Mouse (Mus musculus) hematopoietic stem cell, adult 5-6 weeks (primary cell): Measurements from ENCODE around the gene Haghl. TPM values are rescaled to one million over a fixed set of nuclear protein-coding genes. Genes with fewer than 3 reads are reported as not detected.

Experiments
- ATAC-seq, 2 experiments: fragments of 125-278 bp in 1 of 2; replicated peaks in 1 of 2; 2 replicates each; pipeline ENCODE4 v1.8.0; 2016 to 2017; ENCODE audit warnings: inconsistent platforms in 2 of 2, mild to moderate bottlenecking in 2 of 2, moderate number of reproducible peaks in 2 of 2, low read depth in 1 of 2, moderate TSS enrichment in 1 of 2; ENCODE audit not compliant: low FRiP score in 2 of 2, poor library complexity in 2 of 2, severe bottlenecking in 2 of 2, insufficient read depth in 1 of 2, low TSS enrichment in 1 of 2
- total RNA-seq: library from RNA; stranded (forward); fragments of 172-1452, 232-1000 nt; gene quantifications from 2 replicates; pipeline ENCODE4 v1.2.3, GENCODE M21; 2017

Gene Haghl
- total RNA-seq, 1 experiment from 2014 or later, result 18.6 TPM

DNA sequence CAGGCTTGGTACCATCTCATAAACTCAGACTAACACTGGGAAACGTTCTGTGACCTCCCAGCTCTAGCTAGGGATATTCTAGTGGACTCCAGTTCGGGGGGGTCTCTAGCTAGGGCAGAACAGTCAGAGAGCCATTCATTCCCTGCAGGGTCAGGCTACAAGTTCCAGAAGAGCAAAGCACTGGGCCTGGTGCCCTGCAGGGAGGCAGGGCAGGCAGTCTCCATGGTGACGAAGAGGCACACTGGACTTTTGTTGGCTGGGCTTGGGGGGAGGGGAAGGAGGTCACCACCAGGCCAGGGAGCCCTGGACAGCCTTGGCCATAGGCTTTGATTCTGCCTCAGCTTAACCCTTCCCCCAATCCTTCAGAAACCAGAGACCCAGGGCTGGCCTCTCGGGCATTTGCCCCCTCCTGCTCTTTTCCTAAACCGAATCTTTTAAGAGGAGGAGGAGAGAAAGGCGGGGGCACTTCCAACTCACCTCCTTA is 10.2 kb upstream of the Haghl start, which contains the start of gene AC134908.4:
Gene AC134908.4 (minus strand): TSS at position 51 of the 484 bp plus-strand sequence.
- no peak for ATAC-seq

DNA sequence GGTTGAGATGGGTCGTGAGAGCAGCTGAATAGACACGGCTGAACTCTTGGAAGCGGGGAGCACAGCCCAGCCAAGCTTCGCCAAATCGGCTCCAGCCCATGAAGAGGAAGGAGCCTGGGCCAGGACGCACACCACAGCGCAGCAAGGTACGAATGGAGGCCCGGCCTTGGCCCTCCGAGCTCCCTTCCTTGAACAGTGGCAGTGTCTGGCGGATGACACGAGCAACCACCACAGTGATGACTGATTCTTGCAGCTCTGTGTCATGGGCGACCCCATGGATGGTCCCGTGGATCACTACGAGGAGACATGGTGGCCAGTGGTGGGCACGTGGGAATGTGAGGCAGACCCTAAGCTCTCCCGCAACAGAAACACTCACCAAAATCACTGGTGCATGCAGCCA is 9.5 kb upstream of the Haghl start:
- no peak for ATAC-seq

DNA sequence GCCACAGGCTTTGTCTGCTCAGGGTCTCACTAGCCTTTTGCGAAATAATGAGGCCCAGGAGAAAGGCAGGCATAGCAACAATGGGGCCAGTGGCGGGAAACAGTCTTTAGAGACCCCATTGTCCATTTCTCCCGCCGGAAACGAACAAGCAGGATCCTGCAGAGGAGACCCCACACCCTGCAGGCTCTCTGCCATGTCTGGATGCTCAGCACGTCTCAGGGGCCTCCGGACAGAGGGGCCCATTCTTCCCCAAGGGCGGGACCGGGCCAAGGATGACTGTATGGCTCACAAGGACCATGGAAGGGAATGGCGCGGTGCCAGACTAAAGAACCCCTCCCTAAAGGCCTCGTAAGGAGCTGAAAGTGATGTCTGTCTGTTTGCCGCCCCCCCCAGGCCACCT is 8.7 kb upstream of the Haghl start:
- ATAC-seq, result no peak

DNA sequence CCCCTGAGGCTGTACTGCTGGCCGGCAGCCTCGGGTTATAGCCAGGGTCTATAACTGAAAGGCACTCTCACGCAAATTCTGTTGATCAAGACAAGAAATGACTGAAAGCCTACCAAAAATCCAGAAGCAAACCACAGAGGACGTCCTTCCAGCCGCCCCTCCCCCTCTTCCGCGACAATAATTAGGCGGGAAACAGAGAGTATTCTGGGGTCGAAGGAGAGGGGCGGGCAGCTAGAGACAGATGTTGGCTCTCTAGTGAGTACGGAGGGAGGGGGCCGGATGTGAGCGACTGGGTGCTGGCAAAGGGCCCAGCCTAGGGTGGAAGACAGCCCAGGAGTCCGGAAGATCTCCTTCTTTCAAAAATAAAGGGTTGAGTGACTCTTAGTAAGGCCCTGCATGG is 7.1 kb upstream of the Haghl start, which contains the start of gene Fam173a:
Gene Fam173a (minus strand): TSS at position 287 of the 400 bp plus-strand sequence.
- peak; percentile 36 to 62 for ATAC-seq

DNA sequence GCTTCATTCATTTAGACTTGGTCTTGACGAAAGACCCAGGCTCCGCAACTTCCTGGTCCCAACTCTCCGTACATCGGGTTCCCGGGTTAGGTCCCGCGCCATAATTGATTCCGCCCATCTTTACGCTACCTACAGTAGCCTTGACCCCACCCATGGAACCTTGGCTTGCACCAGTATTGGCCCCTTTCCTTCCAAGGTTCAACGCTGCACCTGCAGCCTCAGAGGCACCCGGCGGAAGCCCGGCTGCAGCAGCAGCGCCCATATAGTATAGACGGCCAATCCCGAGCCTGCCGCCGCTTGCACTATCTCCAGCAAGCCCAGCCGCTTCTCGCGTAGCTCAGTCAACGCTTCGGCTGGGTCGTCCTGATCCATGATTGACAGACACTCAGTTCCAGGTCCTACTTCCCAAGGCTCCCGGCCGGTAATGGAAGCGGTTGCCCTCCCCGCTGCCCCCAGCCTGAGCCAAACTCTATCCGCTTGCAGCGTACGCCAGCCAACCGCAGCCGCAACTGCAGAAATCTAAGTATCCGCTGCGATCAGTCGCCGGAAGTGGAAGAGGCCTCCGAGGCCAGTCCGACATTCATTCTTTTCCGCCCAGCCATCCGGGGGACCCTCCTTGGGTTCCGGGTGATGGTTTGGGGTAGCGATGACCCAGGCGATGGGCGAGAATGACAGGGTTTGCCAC is 6.5 kb upstream of the Haghl start:
- peak; percentile 42 to 68 for ATAC-seq

DNA sequence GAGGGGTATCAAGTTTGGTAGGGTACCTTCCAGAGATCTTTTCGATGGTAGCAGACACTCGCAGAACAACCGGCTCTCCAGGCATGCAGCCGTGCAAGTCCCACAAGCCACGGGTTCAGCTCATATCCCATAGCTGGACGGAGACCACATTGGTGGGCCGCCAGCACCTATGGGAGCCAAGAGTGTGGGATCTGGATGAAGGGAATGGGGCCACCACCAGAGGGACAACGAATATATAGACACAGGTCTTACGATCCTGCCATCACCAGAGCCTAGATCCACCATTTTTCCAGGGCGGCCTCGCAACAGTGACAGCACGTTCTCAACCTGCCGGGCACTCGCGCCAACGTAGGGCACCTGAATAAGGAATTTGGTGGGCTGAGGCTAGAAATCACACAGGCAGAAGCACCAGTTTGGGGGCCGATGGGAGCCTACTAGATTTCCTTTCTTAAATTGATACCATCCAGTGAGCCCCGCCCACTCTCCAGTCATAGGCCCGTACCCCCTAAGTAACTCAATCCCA is 5.9 kb upstream of the Haghl start:
- ATAC-seq, result no peak

DNA sequence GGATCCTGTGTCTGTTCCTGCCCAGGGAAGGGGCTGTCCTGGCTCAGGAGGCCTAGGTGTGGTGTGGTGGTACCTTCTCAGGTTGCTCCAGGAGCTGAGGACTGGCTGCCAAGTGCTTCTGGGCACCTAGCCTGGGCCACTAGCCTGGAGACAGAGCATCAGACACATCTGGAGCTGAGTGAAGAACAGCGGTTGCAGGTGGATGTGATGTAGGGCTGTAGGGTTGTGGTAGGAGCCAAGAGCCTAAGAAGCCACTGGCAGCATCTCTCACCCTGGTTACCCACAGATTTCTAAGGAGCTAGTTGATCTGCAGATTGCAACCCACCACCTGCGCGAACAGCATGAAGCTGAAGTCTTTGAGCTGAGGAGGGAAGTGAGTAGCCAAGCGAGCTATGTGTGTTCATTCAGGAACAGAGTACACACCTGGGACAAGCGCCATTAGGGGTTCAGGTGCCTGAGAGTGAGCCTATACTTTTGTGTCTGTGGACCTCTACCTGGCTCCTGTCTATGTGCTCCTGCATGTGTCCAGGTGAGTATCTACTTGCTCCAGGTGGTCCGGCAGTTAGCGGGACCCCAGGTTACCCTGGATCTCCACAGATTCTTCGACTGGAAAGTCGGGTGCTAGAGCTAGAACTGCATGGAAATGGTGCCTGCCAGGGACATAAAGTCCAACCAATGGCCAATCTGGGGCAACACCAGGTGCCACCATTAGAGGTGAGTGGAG is 1.5 kb upstream of the Haghl start:
- ATAC-seq, result no peak

DNA sequence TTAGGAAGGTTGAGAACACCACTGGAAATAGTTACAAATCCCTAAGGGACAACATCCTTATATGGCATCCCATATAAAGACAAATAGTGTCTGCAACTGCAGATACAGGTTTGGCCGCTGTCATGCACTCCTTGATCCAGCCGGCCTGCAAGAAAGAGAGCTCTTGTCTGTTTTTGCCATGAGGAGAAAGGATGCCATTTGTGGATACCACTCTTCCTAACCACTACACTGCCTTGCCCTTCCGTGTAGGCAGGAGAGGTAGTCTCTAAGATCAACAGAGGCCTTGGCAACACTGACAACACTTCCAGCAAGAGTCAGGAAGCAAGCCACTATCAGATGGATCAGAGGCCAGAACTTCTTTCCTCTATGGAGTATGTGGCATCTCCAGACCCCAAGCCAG is 807 bp upstream of the Haghl start, which contains the start of gene Ccdc78:
Gene Ccdc78 (plus strand): TSS at position 301 of the 400 bp plus-strand sequence.
- no peak for ATAC-seq

DNA sequence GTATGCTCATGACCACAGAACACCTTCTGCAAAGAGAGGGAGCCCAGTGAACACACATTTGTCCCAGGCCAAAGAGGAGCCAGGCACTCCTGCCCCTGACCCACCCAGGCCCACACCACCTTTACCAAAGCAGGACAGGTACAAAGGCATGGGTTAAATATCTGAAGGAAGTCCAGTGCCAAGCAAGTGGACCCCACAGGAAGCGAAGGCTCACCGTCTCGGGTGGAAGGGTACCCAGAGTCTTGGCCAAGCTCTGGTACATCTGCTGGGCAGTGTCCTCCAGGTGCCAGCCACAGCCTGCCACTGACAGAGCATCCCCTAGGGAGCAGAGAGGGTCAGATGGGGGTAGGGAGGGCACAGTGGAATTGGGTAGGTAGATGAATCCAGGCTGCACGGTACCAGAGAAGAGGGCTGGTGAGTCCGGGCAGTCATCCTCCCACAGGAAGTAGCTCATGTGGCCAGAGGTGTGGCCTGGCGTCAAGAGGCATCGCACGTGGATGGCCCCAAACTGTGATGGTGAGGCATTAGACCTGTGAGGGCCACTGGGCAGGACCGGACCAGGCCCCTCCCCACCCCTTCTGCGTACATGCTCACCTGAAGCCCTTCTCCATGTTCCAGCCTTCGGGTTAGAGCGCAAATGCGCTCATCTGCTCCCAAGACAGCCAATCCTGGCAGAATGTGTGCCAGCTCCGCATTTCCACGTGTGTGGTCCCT is 1.5 kb downstream of the Haghl start:
- ATAC-seq, result no peak

DNA sequence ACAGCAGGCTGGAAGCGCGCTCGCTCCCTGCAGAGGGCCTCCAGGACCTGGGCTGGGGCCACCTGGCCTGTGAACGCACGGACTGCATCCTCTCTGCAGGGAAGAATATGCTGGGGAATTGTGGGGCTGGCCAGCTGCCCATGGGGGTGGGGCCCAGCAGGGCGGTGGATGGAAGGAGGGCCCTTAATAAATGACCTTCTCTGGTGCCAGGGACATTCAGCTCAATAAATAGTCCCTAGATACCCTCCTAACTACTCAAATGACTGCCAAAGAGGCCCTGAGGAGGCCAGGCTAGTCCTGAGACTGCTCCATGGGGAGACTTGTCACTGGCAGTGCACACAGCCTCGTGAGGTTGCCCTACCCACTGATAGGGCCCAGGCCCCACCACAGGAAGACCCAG is 2.4 kb downstream of the Haghl start:
- ATAC-seq, result no peak

DNA sequence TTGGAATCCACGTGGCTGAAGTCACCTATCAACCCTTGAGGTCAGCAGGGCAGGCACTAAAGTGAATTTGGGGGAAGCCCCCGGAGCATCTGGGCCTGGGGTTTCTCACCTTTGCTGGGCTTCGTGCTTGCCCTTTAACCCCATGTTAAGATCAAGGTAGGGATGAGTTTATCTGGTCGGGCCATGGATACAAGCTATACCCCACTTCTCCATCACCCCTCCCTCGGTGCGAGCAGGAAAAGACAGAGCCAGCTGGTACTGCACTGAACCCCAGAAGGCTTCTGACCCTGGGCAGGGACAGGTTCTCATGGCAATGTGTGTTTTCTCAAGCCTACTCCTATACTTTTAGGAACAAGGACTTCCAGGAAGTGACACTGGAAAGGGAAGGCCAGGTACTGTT is 4.1 kb downstream of the Haghl start:
- no peak for ATAC-seq

DNA sequence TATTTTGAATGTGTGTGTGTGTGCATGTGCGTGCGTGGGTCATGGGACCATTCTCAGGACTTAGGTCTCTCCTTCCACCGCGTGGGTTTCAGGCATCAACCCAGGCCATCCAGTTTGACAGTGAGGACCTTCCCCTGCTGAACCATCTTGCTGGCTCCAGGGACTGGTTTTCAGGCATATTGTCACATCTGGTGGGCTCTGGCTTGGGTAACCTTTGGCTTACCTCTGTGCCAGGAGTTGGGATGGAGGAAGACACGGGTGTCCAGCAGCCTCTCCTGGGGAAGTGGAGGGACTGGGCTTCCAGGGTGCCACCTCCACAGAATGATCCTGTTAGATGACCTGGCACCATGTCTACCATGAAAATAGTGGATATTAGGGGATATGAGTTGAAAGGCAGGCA is 7.5 kb downstream of the Haghl start:
- no peak for ATAC-seq

DNA sequence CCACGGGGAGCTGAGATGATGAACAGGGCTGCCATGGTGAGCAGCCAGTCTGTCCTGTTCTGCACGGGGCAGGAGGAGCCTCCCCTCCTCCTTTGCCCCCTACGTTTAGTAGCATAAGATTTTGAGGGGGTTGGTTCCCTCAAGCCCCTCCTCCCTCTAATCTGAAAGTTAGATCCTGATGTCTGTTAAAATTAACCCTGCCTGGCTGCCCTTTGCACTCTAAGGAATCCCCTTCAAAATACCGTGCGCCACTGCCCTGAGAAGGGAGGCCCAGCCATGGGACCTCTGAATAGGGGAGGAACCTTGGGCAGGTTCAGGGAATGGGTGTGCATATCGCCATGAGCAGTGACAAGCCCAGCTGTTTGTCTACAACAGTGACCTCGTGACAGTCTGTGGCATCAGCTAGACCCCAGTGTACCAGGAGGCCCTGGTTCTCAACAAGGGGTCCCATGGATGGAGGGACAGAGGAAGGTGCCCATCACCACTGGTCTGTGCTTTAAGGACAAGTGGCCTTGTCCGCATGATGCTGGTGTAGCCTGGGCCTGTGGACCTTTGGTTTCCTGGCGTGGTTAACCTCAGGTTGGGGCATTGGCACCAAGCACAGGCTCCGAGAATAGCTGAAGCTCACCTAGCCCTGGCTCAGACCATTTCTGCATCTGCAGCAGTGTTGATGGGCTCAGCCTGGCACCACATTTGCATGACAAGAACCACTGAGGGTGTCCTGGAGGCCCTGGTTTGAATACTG is 10.0 kb downstream of the Haghl start:
- ATAC-seq, result no peak

DNA sequence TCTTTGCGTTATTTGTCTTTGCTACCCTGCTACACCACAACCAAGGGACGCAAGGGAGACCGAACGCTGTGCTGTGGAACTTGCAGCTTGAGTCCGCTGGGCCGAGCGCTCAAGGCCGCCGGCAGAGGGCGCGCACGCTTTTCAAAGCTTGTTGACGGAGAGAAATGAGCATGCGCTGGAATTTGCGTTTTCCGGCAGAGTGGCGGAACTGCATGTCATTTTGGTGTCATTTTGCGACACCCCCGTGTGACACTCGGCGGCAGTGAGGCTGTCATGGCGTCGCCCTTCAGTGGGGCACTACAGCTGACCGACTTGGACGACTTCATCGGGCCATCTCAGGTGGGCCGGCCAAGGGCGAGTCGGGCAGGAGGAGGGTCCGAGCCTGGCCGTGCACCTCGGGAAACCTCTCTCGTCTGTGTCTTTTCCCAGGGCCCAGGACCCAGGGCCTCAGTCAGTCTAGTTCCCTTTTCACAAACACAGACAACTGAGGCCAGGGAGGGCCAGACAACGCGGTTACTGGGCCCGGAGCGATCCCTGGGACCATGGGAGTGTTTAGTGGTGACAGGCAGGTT is 11.8 kb downstream of the Haghl start, which contains the start of gene Narfl:
Gene Narfl (plus strand): TSS at position 228 of the 572 bp plus-strand sequence.
- ATAC-seq, result peak; percentile 92 to 94

DNA sequence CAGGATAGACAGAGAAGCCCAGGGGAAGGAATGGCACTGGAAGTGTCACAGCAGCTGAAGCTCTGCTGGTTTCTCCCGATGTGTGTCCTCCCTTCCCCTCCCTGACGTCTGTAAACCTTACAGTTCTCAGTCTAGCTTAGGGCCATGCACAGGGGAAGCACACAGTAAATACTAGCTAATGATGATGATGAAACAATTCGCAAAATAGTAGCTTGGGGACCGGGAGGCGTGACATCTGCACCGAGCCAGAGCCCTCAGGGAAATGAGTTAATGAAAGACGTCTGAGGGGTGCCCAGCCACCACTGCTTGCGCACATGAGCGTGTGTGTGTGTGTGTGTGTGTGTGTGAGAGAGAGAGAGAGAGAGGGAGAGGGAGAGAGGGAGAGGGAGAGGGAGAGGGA is 16.1 kb downstream of the Haghl start:
- no peak for ATAC-seq

DNA sequence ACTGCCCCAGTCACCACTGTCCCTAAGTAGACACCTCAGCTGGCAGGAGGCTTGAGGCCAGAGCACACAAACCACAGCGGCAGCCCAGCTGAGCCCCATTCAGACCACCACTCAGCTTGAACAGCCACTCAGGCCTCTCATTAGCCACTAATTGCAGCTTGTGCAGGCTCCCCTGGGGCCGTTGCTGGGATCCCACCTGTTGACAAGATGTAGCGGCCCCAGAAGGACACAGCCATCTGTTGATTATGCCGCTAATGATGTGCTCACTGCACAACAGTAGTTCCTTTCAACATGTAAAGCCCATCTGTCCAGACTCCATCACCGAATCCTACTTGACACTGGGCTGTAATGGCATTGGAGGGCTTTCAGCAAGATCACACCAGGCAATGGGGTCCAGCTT is 19.6 kb downstream of the Haghl start:
- no peak for ATAC-seq

DNA sequence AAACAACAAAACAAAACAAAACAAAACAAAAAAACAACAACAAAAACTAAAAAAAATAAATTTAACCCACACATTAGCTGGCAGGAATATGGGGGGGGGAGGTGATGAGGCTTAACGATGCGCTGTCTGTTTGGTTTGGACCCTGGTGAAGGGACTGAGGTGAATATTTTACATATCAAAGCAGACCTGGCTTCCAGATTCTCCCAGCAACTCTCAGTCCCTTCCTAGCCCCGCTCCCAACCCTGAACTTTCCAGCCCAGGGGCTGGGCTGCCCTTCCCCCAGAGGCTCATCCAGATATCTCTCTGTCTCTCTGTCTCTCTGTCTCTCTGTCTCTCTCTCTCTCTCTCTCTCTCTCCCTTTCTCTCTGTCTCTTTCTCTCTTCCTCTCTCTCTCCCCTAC is 22.9 kb downstream of the Haghl start:
- ATAC-seq, result no peak
